Mouse (Mus musculus) thymus, adult 18-20 months (tissue): ENCODE measurements around the gene Grk6.

Experiments
- DNase-seq, 2 experiments: peaks; one replicate each; pipeline ENCODE4 v3.0.0; 2022; ENCODE audit warnings: mixed read lengths in 2 of 2

The Grk6 gene

DNA sequence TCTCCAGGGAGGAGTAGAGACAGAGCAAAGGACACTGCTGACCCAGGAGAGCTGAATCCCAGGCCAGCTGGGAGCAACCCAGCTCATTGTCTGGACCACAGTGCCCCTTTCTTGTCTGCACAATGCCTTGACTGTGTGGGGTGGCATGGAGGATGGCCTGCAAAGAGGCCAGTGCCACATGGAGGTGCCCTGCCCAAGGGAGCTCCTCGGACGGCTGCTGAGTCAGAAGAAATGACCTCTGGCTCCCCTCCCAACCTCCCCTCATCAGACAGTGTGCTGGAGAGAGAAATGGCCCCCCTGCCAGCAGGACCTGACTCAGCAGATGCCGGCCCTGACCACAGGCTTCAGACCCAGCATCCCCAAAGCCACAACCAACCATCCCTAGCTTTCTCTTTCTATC lies 20.3 kb downstream of the Grk6 start:
- DNase-seq: no peak

DNA sequence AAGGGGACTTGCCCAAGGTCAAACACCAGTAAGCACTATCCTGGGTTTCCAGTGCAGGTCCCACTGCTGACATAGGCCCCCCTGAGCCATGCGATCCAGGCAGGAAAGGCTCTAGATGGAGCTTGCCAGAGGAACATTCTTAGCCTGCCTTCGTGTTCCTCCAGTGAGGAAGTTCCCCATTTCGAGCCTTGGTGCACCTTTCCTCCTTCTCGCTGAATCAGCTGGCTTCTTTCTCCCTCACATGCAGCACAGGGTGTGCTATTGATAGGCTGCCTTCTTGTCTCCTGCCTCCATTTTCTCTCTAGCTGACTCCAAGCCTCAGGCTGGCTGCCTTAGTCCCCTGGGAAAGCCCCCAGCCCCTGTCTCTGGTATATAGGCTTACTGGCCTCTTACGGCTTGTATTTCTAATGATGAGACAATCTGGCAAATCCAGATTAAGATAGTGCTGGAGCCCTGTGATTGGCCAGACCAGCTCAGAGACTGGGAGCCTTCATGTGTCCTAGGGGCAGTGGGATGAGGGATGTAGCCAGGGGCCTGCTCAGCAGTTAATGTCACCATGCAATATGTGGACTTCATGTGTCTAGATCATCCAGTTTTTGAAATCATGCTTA lies 21.1 kb downstream of the Grk6 start:
- DNase-seq: no peak

DNA sequence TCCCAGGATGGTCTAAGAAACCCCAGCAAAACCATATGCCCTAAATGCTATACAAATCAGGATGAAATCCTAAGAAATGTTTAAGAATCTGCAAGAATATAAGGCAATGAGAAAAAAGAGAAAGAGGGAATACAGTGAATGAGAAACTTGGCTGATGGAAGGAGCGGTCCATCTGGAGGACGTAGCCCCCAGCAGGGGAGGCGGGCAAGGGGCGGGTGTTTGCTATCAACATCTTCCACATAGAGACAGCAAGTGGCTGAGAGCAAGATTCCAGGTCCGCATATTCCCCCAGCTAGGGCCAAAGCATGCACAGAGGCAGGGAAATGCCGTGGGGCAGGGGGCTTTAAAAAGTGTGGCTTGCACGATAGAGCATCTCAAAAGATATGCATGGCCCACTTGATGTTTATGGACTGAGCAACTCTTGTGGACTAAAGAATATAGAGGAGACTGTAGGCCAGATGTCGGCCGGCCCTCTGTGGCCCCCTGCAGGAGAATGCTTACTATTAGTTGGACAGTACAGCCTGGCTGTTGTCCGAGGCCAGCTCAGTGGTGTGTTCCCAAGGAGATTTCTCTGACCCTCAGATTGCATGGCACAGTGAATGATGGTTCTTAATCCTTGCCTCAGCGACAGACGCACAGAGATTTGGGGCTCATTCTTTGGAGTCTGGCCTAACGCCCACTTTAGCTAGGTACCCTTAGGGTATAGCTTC lies 24.1 kb downstream of the Grk6 start:
- no peak for DNase-seq

DNA sequence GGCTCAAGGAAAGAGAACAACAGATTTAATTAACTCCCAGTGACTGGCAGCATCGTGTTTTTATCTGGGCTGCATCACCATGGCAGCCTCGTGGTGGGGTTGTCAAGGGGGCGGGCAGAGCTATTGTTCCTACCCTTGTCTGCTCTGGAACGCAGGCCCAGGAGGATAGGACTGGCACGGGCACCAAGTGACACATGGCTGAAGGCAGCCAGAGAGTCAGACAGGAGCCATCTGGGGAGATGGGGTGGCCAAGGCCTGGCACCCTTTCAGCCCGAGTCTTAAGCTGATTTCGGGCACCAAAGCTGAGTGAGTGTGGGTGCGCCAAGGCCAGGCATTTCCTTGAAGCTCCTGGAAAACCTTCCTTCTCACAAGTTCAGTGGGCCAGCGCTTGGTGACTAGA lies 25.5 kb downstream of the Grk6 start:
- no peak for DNase-seq

DNA sequence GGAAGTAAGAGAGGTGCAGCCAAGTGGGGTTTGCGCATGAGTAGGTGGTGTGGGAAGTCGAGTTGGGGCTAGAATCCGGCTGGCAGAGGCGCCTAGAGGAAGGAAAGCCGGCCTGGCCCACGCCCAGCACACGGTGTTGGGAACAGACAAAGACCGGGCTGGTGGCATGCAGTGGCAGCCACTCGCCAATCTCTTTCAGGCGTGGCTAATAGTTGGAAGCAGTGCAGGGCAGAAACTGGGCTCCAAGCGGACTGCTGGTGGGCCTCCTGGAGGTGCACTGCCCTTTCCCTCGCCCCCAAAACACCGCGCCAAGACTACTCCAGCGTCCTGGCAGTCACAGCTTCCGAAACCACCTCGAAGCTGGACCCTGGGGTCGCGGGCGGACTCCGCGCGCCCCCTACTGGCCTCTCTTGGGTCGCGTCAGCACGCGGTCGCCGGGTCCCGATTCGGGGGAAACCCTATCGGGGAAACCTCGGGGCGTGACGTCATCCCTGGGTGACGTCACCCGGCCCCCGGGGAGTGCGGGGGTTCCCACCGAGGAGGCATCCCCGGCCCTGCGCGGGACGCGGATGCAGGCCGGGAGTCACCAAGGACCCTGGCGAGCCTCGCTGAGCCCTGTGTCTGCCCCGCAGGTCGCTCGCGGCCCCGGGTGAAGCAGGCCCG lies 26.4 kb downstream of the Grk6 start:
- peak; percentile 71 to 75 for DNase-seq

DNA sequence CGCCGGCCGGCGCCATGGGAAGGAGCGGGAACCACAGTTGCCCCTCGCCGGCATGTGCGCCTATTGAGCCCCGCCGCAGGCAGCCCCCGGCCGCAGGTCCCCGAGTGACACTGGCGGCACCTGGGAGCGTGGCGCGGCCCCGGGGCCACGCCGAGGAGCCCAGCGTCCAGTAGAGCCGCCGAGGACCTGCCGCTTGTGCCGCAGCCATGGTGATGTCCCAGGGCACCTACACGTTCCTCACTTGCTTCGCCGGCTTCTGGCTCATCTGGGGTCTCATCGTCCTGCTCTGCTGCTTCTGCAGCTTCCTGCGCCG lies 26.9 kb downstream of the Grk6 start:
- DNase-seq: no peak

DNA sequence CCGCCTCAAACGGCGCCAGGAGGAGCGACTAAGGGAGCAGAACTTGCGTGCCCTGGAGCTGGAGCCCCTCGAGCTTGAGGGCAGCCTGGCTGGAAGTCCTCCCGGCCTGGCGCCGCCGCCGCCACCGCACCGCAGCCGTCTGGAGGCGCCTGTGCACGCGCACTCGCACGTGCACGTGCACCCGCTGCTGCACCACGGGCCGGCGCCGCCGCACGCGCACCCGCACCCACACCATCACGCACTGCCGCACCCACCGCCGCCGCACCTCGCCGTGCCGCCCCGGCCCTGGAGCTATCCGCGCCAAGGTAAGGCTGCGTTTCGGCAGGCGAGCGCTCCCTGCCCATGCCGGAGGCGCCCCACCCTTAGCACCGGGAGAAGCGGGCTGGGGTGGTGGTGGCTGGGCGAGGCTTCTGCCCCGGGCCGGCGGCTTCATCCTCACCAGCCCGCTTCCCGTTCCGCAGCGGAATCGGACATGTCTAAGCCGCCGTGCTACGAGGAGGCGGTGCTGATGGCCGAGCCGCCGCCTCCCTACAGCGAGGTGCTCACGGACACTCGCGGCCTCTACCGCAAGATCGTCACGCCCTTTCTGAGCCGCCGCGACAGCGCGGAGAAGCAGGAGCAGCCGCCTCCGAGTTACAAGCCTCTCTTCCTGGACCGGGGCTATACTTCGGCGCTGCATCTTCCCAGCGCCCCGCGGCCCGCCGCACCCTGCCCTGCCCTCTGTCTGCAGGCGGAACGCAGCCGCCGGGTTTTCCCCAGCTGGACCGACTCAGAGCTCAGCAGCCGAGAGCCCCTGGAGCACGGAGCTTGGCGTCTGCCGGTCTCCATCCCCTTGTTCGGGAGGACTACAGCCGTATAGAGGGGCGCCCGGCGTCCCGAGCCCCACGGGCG lies 27.5 kb downstream of the Grk6 start:
- DNase-seq: no peak

DNA sequence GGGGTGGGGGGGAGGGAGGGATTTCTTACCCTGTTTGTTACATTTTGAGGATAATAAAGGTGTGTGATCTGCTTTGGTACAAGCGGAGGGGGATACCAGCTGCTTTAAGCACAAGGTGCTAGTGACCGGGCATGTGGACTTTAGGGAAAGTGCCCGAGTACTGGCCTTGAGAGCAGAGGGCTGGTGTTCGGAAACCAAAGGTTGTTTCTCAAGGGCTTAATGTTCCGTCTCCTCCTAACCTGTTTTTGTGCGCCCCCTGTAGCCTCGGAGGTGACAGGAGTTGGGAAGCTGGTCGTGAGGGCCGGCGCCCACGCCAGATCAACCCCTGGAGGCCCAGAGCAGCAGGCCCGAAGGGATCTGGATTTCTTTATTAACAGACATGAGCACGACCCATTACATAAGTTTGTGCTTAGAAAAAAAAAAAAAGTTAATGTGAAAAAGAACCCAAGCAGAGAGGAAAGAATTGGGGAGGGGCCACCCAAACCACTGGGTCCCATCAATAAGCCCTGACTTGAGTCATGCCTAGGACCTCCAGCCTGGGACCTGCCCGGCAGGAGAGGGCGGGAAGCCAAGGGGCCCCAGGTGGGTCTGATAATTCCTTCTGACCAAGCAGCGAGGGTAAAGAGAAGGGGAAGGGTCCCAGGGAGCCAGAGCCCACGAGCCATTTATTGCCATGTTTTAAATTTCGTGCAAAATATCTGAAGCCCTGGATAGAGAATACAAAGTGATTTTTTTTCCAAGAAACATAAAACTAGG lies 28.4 kb downstream of the Grk6 start:
- no peak for DNase-seq

DNA sequence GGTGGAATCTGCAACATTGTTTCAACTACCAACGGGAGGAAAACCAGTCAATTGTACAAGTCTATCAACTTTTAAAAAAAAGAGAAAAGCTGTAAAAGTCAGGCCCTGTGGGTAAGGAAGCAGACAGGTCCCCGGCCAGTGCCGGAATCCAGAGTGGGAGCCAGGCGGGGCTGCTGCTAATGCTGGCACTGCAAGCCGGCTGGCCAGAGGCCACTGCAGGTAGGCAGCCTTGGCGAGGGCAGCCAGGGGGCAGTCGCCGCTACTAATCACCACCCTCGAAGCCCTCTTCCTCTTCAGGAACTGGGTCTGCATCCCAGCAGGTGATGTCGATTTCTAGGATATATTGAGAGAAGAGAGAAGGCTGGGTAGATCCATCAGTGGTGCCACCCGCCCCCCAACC lies 29.1 kb downstream of the Grk6 start:
- DNase-seq: no peak

DNA sequence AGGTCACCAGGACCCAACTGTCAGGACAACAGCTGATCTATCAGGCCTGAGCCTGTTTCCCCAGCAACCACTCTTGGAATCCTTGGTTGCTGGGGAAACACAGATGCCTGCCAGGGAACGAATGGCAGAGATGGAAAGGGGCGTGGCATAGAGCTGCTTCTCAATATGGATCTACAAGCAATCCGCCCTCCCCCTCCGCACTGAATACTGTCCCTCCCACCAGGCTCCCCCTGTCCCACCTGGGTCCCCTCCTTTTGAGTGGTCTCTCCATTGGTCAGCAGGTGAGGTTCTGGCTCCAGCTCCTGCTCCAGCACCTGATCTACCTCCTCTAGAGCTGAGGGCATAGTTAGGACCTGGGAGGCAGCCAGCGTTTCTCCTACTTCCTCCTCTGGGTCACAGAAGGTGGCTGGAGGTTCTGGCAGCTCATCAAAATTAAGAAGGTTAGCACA lies 29.8 kb downstream of the Grk6 start:
- DNase-seq: no peak

DNA sequence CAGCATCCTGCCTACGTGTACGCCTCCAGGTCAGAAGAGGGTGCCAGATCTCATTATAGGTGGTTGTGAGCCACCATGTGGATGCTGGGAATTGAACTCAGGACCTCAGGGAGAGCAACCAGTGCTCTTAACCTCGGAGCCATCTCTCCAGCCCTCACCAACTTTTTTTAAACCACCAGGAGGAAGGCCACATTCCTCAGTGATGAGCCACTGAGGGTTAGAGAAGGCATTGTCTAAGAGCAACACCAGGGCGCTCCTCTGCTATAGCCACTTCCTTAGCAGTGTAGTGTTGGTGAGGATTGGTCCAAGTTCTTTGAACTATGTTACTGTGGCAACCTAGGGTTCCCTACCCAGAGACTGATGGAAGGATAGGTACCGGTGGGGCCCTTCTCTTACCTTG lies 30.9 kb downstream of the Grk6 start:
- DNase-seq: no peak

DNA sequence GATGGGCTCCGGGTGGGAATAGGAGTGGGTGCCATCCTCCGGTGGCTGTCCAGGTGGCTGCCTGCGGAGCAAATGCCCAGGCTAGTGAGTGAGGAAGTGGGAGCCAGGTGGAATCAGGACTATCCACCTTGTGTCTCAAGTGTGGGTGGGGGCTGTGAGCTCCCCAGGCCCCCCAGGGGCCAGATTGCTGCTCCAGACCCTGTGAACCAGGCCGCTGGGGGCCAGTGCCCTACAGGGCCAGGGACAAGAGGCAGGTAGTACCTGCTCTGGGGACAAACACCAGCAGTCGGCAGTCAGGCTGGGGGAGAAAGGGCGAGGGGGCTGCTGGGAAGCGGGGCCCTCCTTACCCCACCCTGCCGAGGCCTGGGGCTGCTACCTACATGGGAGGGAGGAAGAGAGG lies 31.4 kb downstream of the Grk6 start:
- DNase-seq: no peak

DNA sequence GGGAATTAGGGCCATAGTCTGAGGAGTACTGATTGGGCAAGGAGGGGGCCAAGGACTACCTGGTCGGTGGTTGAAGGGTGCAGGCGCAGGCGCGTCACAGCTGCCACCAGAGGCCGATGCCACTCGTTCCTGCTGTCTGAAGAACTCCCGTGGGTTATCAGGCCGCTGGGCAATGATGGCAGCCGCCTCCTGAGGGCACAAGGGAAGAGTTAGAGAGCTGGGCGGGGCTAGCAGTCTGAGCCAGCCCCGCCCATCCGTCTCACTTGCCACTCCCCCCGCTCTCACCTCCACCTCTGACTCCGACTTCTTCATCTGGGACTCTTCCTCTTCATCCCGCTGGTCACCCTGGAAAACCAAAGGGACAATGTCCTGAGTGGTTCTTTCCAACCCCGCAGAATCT lies 32.6 kb downstream of the Grk6 start:
- DNase-seq: no peak

DNA sequence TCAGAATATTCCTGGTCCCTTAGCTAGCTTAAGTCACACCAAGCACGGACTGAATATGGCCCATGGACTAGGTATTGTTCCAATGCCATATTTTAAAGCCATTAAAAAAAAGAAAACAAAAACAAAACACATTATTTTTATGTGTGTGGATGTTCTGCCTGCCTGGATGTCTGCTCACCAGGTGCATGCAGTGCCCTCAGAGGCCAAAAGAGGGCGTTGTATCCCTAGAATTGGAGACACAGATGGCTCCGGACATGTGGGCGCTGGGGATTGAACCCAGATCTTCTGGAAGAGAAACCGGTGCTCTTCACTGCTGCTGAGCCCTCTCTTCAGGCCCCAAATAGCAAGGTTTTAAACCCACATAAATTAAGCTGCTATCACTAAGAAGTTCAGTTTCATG lies 33.2 kb downstream of the Grk6 start:
- DNase-seq: no peak

DNA sequence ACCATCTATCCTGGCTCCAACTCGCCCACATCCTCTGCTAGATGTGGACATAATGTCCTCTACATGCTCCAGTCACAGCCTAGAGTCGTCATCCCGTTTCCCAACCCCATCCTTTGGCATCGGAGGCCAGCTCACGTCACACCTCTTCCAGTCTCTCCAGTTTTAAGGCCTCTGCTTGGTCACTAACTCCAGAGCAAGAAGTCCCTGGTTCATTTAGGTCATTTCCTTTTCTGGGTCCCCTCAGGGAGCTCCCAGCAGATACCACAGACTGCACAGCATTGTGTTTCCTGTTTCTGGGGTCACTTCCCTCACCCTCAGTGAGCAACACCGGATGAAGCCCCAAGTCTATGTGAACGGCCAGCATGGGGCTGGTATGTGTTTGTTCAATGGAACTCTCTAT lies 34.1 kb downstream of the Grk6 start:
- no peak for DNase-seq

DNA sequence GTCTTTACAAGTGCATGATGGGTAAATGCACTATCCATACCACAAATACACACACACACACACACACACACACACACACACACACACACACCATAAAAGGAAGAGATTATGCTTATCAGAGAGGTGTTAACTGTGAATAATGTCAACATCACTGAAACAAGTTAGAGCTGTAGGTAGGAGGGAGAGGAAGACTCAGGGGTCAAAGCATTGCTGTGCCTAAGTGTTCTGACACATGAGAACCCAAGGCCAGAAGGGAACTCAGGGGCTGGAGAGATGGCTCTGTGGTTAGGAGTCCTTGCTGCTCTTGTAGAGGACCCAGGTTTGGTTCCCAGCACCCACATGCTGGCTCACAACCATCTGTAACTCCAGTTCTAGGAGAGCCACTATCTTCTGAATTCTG lies 35.1 kb downstream of the Grk6 start:
- no peak for DNase-seq

DNA sequence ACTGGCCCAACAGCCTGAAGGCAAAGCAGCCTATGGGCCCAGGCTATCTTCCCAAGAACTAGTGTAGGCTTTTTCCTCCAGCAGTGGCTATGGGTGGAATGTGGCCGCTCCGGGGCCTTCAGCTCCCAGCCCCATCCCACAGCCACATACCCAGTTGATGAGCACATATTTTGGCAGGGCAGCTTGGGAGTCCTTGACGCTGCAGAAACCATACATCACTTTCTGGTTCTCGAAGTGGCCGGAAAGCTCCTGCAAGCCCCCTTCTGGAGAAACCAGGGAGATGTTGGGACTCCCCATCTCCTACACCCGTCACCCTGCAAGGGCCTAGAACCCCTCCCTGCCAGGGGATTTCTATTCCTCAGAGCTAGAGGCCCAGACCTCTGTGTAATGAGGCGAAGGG lies 37.7 kb downstream of the Grk6 start:
- DNase-seq: no peak

DNA sequence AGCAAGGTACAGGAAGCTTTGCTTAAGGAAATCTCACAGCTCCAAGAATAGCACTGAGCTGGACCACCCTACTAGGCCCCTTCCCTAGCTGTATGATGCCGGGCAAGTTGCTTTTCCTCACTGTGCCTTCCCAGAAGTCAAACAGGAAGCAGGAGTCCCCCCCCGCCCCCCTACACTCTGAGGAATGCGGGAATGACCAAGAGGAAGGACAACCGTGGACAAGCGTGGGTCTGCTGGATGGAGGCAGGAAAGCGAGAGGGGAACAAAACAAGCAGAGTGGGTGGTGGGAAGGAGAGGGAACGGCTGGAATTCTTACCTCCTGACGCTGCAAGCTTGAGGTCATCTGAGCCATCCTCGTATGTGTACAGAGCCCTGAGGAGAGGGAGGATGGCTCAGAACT lies 38.2 kb downstream of the Grk6 start:
- DNase-seq: no peak

DNA sequence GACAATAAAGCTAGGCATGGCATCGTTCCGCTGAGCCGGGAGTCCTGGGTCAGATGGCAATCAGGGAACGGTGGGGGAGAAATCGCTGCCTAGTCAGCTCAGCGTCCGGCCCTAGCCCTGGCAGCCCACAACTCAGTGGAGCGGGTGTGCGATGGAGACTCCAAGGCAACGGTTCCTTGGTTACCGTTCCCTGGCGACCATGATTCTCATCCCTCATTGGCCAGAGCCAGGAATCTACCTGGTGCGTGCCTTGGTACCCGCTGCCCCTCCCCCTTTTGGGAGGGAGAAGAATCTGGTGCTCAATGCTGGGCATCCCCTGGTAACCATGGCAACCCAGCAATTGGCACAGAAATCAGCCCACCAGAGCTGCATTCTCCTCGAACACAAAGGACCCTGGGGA lies 38.7 kb downstream of the Grk6 start:
- DNase-seq: no peak

DNA sequence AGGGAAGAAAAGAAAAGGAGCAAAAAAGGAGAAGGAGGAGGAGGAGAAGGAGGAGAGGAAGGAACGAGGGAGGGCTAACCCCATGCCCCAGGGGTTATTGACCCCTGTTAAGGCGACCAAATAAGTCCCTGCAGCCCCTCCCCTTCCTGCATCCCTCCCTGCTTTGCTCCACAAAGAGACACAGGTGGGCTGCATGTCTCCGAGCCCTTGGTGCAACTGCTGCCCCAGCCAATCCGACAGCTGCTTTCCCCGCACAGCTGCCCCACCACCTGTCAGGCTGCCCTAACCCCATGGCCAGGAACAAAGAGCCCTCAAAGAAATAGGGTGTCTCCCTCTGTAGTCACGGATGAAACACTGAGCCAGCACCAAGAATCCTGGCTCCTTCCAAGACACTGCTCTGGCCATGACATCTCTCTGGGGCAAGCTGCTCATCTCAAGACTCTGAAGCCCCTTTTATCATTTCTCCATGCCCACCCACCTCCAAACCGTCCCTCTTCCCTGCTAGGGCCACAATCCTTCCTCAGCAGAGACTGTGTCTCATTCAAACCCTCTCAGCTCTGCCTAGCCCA lies 39.7 kb downstream of the Grk6 start:
- DNase-seq: peak in 1 of 2 experiments; percentile 43

DNA sequence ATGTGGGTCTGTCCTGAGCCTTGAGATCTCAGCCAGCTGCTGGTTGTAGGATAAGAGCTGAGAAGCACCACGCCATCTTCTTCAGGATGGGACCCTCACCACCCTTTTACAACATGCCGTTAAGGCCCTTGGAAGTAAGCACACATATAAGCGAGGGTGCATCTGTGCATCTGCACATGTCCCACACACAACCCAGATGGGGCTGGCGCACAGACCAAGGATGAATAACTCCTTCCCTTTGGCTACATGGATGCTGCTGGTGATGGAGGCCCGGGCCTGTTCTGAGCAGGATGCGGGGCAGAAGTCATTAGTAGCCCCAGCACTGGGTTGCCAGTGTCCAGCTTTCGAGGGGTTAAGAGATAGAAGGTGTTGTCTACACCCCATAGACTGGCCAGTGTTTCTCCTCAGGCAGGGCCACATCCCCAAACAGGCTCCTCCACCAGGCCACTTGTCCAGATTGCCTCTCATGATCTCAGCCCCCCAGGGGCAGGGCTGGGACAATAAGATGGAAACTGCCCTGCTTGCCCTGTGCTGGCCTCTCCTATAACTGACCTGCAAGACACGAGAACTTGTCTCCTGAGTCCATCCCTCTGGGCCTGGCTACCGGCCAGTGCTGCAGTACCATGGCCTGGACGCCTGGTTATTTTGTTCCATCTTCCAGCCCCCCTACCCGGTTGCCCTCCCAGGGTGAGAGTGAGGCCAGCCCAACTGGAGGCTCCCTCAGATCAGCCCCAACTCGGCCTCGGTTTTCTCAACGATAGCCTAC lies 41.3 kb downstream of the Grk6 start:
- DNase-seq: no peak
